Mouse (Mus musculus): ENCODE data around the gene Ubl7.

DNA sequence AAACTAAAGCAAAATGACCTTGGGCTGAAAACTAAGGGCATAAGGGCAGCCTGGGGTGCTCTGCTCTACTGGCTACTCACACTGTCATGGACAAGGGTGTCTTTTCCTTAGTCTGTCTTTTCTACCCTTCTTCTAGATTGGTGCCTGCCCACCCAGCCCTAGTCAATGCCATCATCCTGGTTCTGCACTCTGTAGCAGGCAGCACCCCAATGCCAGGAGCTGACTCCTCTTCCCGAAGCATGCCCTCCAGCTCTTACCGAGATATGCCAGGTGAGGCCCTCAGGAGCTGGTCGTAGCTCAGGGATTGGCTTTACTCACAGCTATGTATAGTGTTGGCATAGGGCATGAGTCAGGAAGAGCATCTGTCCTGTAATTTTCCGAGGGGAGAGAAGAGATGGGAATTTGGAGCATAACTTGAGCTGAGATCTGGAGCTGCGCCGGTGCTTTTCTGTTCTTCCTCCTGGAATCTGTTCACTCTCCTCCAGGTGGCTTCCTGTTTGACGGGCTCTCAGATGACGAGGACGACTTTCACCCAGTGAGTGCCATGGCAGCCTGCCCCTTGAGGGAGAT lies 10.8 kb downstream of the Ubl7 start:
- no peak for TF ChIP-seq HCFC1 (IDR thresholded peaks at IDR 0.05; ENCODE audit: borderline replicate concordance, insufficient read depth, low read length)
- TF ChIP-seq MAFK (IDR thresholded peaks at IDR 0.05; ENCODE audit: insufficient read depth, low read depth, low read length): no peak
